Mouse (Mus musculus): ENCODE measurements at regions not wholly inside any gene's neighbourhood (a gene's known extent, or its start where the extent isn't known, plus 50 kb on each side); places are given as distances from the start of the nearest gene placed in this dataset.
A peak's percentile ranks its signal among the peaks of the same experiment; 100 is the strongest.

DNA sequence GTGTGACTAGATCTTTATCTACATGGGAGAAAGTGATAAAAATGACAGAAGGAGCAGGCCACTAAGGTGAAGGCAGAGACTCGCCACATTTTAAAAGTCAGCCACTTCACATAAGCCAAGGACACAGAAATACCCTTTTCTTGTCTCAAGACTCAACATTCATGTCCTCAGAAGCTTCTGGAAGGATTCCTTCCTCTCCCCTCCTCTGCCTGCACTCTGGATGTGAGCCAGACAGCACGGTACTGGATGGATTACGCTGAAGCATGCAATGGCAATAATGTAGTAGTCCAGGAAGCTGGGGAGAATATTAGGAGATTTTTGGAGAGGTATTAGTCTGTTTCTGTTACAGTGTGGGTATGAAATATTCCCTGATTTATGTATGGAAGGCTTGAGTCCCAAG lies 100.5 kb upstream of the Zfp770 start:
- no peak for ATAC-seq (replicated peaks in 1 of 2; ENCODE audit: insufficient read depth in 1 of 2, low FRiP score in 2 of 2, low TSS enrichment in 1 of 2, low read depth in 1 of 2, poor library complexity in 2 of 2, severe bottlenecking in 2 of 2)

DNA sequence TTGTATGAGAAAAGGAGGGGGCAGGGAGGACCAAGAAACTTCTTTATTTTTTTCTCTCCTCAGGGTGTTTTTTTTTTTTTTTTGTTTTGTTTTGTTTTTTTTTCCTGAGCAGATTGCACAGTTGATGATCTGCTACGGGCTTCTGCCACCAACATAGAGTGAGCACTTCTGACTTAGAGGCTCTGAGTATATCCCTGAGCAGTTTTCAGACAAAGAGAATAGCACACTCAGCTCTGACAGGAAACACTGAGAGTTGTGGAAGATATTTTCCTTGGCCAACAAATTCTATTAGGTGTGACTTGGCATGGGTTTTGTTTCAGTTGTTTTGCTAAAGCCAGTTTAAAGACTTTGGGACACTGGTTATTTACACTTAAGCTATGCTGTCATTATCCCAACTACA lies 93.8 kb upstream of the Zfp770 start:
- ATAC-seq (replicated peaks in 1 of 2; ENCODE audit: insufficient read depth in 1 of 2, low FRiP score in 2 of 2, low TSS enrichment in 1 of 2, low read depth in 1 of 2, poor library complexity in 2 of 2, severe bottlenecking in 2 of 2): no peak

DNA sequence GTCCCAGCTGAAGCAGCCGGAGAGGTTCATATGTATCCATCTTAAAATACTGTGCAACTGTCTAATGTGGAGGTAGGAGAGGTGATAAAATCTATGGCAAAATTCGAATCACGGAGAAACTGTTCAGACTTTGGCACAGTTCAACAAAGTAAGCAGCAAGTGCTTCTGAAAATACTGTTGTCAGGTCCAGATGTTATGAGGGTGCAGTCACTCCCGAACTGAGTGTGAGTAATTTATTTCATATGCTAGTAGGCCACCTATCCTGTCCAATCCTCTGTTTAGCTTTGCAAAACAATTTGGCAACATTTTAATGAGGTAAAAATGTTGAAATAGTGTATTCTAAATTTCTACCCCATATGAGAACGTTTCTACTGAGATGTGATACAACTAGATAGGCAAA lies 90.1 kb upstream of the Zfp770 start:
- ATAC-seq (replicated peaks in 1 of 2; ENCODE audit: insufficient read depth in 1 of 2, low FRiP score in 2 of 2, low TSS enrichment in 1 of 2, low read depth in 1 of 2, poor library complexity in 2 of 2, severe bottlenecking in 2 of 2): no peak

DNA sequence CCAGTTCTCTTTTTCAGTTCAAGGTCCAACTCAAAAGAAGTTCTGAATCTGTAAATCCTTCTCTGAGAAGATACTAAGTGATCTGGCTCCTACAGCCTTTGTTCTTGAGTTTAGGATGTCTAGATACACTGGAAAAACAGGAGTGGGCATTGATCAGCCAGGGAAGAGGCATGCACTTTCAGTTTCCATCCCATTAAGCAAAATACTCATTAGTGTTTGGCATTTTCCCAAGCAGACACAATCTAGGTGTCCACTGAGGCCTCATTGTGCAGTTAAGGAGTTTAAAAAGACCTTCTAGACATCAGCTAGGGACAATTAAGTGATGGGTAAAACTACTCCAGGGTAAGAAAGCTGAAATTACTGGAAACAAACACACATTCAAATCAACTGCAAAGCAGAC lies 74.3 kb upstream of the Zfp770 start:
- ATAC-seq (replicated peaks in 1 of 2; ENCODE audit: insufficient read depth in 1 of 2, low FRiP score in 2 of 2, low TSS enrichment in 1 of 2, low read depth in 1 of 2, poor library complexity in 2 of 2, severe bottlenecking in 2 of 2): no peak

DNA sequence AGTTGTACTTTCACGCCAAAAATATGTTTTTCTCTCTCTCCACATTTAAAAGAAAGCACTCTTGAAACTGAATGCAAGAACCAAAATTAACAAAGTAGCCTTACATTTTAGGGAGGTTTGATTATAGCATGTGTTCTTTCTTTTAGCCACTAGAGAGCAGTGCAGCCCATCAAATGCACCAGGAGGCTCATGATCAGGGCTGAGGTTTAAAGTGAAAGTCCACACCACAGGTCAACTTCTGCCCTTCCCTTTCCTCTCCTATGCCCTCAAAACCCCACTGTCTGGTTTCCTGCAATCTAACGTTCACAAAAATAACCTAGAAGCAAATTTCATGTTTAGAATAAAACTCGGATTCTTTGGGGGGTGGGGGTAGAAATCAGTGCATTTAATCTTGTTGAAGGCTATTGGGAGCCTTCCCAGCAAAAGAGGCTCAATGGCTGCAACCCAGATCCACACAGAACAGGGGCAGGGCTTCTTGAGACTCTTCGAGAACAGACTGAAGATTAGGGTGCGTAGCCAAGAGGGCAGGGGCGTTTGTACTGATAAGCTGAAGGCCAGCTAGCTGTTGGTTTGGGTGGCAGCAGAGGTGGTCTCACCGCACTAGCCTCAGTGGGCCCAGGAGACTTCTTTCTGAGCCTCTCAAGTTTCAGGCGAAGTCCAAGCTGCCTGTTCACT lies 59.3 kb upstream of the Zfp770 start:
- peak; percentile 87 to 96 for ATAC-seq (replicated peaks in 1 of 2; ENCODE audit: insufficient read depth in 1 of 2, low FRiP score in 2 of 2, low TSS enrichment in 1 of 2, low read depth in 1 of 2, poor library complexity in 2 of 2, severe bottlenecking in 2 of 2)

DNA sequence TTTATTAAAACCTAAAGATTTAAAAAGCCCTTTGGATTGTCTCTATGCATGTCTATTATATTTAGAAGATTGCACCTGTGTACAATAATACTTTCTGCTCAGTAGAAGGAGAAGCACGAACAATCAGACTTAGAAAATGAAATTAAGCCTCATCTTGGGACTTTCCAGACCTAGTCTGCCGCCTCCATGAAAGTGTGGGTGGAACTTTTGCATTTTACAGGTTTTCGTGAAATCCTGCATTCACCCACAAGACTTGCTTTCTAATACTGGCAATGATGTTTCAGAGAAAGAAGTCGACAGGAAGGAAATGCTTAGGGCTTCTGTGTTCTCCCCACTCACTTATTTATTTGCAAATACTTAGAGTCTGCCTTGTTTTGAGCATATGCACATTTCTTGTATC lies 58.3 kb upstream of the Zfp770 start:
- no peak for ATAC-seq (replicated peaks in 1 of 2; ENCODE audit: insufficient read depth in 1 of 2, low FRiP score in 2 of 2, low TSS enrichment in 1 of 2, low read depth in 1 of 2, poor library complexity in 2 of 2, severe bottlenecking in 2 of 2)

Data from hematopoietic stem cell, adult 5-6 weeks (primary cell).